In genomic region chr19:10100631-10101071, GRCm38 (mm10) we compare ENCODE assay signal across 8 mouse cellular contexts. TPM values are rescaled to one million over a fixed set of nuclear protein-coding genes. Genes with fewer than 3 reads are reported as not detected.
DNase-seq lines count a peak whose midpoint lies in the region; ATAC-seq lines count a peak whose summit lies in the region.

No protein-coding gene starts in this region.

- peak; percentile 75 for DNase-seq in adrenal gland, adult 8-10 months
- peak; percentile 90 for DNase-seq in embryo, embryonic 10.5 days (ENCODE audit: low spot score)
- DNase-seq in gastrocnemius, postnatal 25 days, result peak; percentile 69
- DNase-seq in left cerebral cortex, postnatal 14 days (ENCODE audit: low spot score in 2 of 2), result peak; percentile 81 to 86
- DNase-seq in right cerebral cortex, postnatal 36 days (ENCODE audit: low spot score in 2 of 2), result peak; percentile 52 to 58
- DNase-seq in yolk sac, embryonic 10.5 days (ENCODE audit: low spot score), result peak; percentile 72

- H3K4me3 ChIP-seq in intestine, embryonic 15.5 days (replicated peaks), result peak overlapping the region; percentile 71

- no peaks in the 10 kb centered on the region for H3K27me3 ChIP-seq in intestine, embryonic 15.5 days (replicated peaks)

- peak overlapping the region; percentile 79 for H3K9ac ChIP-seq in intestine, embryonic 15.5 days

- H3K9me3 ChIP-seq in intestine, embryonic 15.5 days, result no peaks in the 10 kb centered on the region

- ATAC-seq in intestine, embryonic 15.5 days, result peak; percentile 67
- peak; percentile 58 for ATAC-seq in megakaryocyte progenitor cell, adult 5-6 weeks (replicated peaks; ENCODE audit: poor library complexity)

- peaks cover 4% of the 10 kb centered on the region; the same call in 1 of the 2 replicates for H3K36me3 ChIP-seq in intestine, embryonic 15.5 days

- under 1% methylated on average over 21 of the region's 21 CpGs for WGBS in intestine, embryonic 15.5 days

- H3K4me2 ChIP-seq in intestine, embryonic 15.5 days (replicated peaks), result peak overlapping the region; percentile 69

- H3K4me1 ChIP-seq in intestine, embryonic 15.5 days (replicated peaks), result peaks cover 41% of the 10 kb centered on the region

- peak overlapping the region; percentile 93 for H3K27ac ChIP-seq in intestine, embryonic 15.5 days

- intact Hi-C loops in left cerebral cortex, postnatal 14 days (cut with DNase I), result loop anchor here (1.0 kb wide), 1 partner anchor 82 kb away; the partner anchor contains the start of gene Fads1

RNA-seq across cellular contexts. Expression of gene Fads2, which starts 0.9 kb away (rescaled TPM):
- 1,000 to 10,000 TPM; 1,620 to 2,476 (median 1,986) TPM for total RNA-seq in adrenal gland, adult 8-10 months (2022)
- 1 to 10 TPM; 2.8 to 3.4 TPM for total RNA-seq in gastrocnemius, postnatal 25 days (2021)
- 194 and 205 TPM in 2 replicates for polyA plus RNA-seq in intestine, embryonic 15.5 days (2015; fragmentation: Nextera tagmentation; extraction: Ambion mirVana)
- total RNA-seq in left cerebral cortex, postnatal 14 days (2021), result 100 to 1,000 TPM; 175 to 191 TPM
- 7.7 and 10.4 TPM in 2 replicates for total RNA-seq in megakaryocyte progenitor cell, adult 5-6 weeks (2015)
- total RNA-seq in megakaryocyte progenitor cell, adult 5-6 weeks (2017), result 6.3 and 13.7 TPM in 2 replicates

RNA-seq across cellular contexts. Expression of gene Fads3, which starts 59.3 kb away (rescaled TPM):
- 10 to 100 TPM in 3 of 4 experiments, 1 to 10 TPM in 1; 9.9 to 55.1 (median 22.0) TPM for total RNA-seq in adrenal gland, adult 8-10 months (2022)
- total RNA-seq in gastrocnemius, postnatal 25 days (2021), result 1 to 10 TPM; 3.1 to 7.2 TPM
- 15.1 and 16.3 TPM in 2 replicates for polyA plus RNA-seq in intestine, embryonic 15.5 days (2015; fragmentation: Nextera tagmentation; extraction: Ambion mirVana)
- 10 to 100 TPM; 35.0 to 36.6 TPM for total RNA-seq in left cerebral cortex, postnatal 14 days (2021)
- total RNA-seq in megakaryocyte progenitor cell, adult 5-6 weeks (2015), result 1.4 and 2.1 TPM in 2 replicates
- 2.1 and 2.8 TPM in 2 replicates for total RNA-seq in megakaryocyte progenitor cell, adult 5-6 weeks (2017)

Comparison
In these comparisons a context has a peak if more than half of its experiments do, and no peak if none do; other contexts are left out.
1. Peak in every context shown above with its lines: DNase-seq, ATAC-seq, H3K4me3 ChIP-seq and H3K27ac ChIP-seq.
2. RNA of gene Fads2, which starts 0.9 kb away (total RNA-seq): 1,620 to 2,476 TPM in adrenal gland, adult 8-10 months and 175 to 191 TPM in left cerebral cortex, postnatal 14 days; 6.3 to 13.7 TPM in megakaryocyte progenitor cell, adult 5-6 weeks and 2.8 to 3.4 TPM in gastrocnemius, postnatal 25 days; every median in the first group is over 10 times any median in the second.